Mouse (Mus musculus): ENCODE data around the gene Sim2.

DNA sequence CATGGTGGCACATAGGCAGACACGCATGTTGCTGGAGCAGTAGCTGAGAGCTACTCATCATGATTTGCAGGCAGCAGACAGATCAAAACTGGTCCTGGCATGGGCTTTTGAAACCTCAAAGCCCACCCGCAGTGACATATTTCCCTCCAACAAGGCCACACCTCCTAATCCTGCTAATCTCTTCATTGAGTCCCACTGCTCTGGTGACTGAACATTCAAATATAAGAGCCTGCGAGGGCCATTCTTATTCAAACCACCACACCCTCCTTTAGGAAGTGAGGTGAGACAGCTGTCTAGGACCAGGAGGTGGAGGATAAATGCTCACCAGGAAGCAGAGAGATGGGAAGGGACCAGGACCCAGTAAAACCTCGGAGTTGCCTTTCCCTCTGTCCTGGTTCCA lies 85.5 kb downstream of the Sim2 start:
- TF ChIP-seq POLR2A (IDR thresholded peaks at IDR 0.05; ENCODE audit: insufficient read depth, low read length): no peak
- no peak for TF ChIP-seq EP300 (IDR thresholded peaks at IDR 0.05; ENCODE audit: insufficient read depth, low read depth, low read length)
